Comparison of ENCODE assay signal across 8 mouse cellular contexts in genomic region chr4:47473968-47474729, GRCm38 (mm10). TPM values are rescaled to one million over a fixed set of nuclear protein-coding genes. Genes with fewer than 3 reads are reported as not detected.
DNase-seq lines count a peak whose midpoint lies in the region; ATAC-seq lines count a peak whose summit lies in the region.

TSS of gene Alg2 (minus strand) at chr4:47474333.
TSS of gene Sec61b (plus strand) at chr4:47474658.

- no peaks in the 10 kb centered on the region for H3K27me3 ChIP-seq in intestine, embryonic 14.5 days (replicated peaks; ENCODE audit: control insufficient read depth, insufficient read depth, low read length)

- peak; percentile 97 for ATAC-seq in intestine, embryonic 14.5 days (replicated peaks; ENCODE audit: low FRiP score, low TSS enrichment, low read depth)

- H3K36me3 ChIP-seq in intestine, embryonic 14.5 days (ENCODE audit: control insufficient read depth, insufficient read depth, low read length): peaks cover 66% of the 10 kb centered on the region

- WGBS in intestine, embryonic 14.5 days: under 1% methylated on average over 57 of the region's 58 CpGs

- peak within 1 kb of the TSS; percentile 95 for H3K27ac ChIP-seq in intestine, embryonic 14.5 days (ENCODE audit: low read depth)

- peak within 1 kb of the TSS; percentile 83 for H3K4me2 ChIP-seq in intestine, embryonic 14.5 days (ENCODE audit: low read length)

- H3K9ac ChIP-seq in intestine, embryonic 14.5 days (ENCODE audit: low read length): peak within 1 kb of the TSS; percentile 88

- peaks cover 14% of the 10 kb centered on the region for H3K4me1 ChIP-seq in intestine, embryonic 14.5 days (replicated peaks; ENCODE audit: control insufficient read depth, insufficient read depth, low read length)

- peak; percentile 86 to 90 for DNase-seq in adrenal gland, adult 18-20 months (ENCODE audit: low spot score in 2 of 2)
- DNase-seq in embryo, embryonic 11 days: peak; percentile 100
- peak; percentile 96 for DNase-seq in gastrocnemius, postnatal 25 days
- peak; percentile 98 for DNase-seq in intestine, embryonic 14.5 days (ENCODE audit: low spot score)
- peak; percentile 97 to 99 for DNase-seq in left cerebral cortex, postnatal 14 days (ENCODE audit: low spot score in 2 of 2)
- DNase-seq in mesoderm, embryonic 11.5 days (ENCODE audit: low read depth, low spot score): peak; percentile 99
- DNase-seq in right cerebral cortex, postnatal 36 days (ENCODE audit: low spot score in 2 of 2): peak; percentile 97
- peak; percentile 96 for DNase-seq in yolk sac, embryonic 10.5 days (ENCODE audit: low spot score)

- 0 out of 2 replicates have a peak, but pooled peaks cover 3% of the 10 kb centered on the region for H3K9me3 ChIP-seq in intestine, embryonic 14.5 days (ENCODE audit: control insufficient read depth, low read length)

- intact Hi-C loops in left cerebral cortex, postnatal 14 days (cut with DNase I): no loop called here

- H3K4me3 ChIP-seq in intestine, embryonic 14.5 days (ENCODE audit: low read depth, low read length): peak within 1 kb of the TSS; percentile 94

RNA-seq across cellular contexts. Expression of gene Alg2, which starts in this region (rescaled TPM):
- total RNA-seq in adrenal gland, adult 18-20 months (2021): 100 to 1,000 TPM in 1 of 2 experiments, 10 to 100 TPM in 1; 90.5 to 148 TPM
- total RNA-seq in gastrocnemius, postnatal 25 days (2021): 1 to 10 TPM; 9.3 to 9.6 TPM
- polyA plus RNA-seq in intestine, embryonic 14.5 days (2014; fragmentation: Nextera tagmentation; extraction: Ambion mirVana): 65.8 and 74.5 TPM in 2 replicates
- 100 to 1,000 TPM; 139 to 152 TPM for total RNA-seq in left cerebral cortex, postnatal 14 days (2021)

RNA-seq across cellular contexts. Expression of gene Sec61b, which starts in this region (rescaled TPM):
- total RNA-seq in adrenal gland, adult 18-20 months (2021): 100 to 1,000 TPM; 177 to 216 TPM
- 10 to 100 TPM; 37.4 to 39.0 TPM for total RNA-seq in gastrocnemius, postnatal 25 days (2021)
- 398 and 449 TPM in 2 replicates for polyA plus RNA-seq in intestine, embryonic 14.5 days (2014; fragmentation: Nextera tagmentation; extraction: Ambion mirVana)
- 10 to 100 TPM; 50.7 to 52.0 TPM for total RNA-seq in left cerebral cortex, postnatal 14 days (2021)

Comparison
In these comparisons a context has a peak if more than half of its experiments do, and no peak if none do; other contexts are left out.
1. Peak in every context shown above with its lines: DNase-seq, ATAC-seq, H3K4me3 ChIP-seq and H3K27ac ChIP-seq.
2. RNA of gene Alg2 (total RNA-seq): 139 to 152 TPM in left cerebral cortex, postnatal 14 days and 90.5 to 148 TPM in adrenal gland, adult 18-20 months; 9.3 to 9.6 TPM in gastrocnemius, postnatal 25 days; every median in the first group is over 4 times any median in the second.